Mouse (Mus musculus) heart, postnatal 0 days (tissue): Measurements from ENCODE around the gene Sirt3.

Experiments used
- CTCF ChIP-seq: IDR thresholded peaks from 2 replicates; pipeline ENCODE4 v1.5.1; 2016; ENCODE audit warnings: antibody characterized with exemption, control low read depth, low read depth
- EP300 ChIP-seq: IDR thresholded peaks from 2 replicates; pipeline ENCODE4 v1.6.1; 2016; ENCODE audit warnings: antibody characterized with exemption, low read depth

DNA sequence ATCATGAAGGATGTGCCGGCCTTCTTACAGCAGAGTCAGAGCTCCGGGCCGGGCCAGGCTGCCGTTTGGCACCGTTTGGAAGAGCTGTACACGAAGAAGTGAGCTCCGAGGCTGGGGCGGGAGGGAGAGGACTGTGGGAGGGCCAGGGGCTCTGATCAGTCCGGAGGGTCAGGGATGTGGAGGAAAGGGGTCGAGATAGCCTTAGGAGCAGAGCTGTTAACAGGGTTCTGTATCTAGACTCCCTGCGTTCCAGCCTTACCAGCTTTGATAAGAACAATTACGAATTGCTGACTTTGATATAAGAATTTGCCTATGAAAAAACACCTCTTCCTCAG, 327 bp upstream of the Sirt3 start:
- TF ChIP-seq CTCF (no peak), EP300 (no peak)
